Mouse (Mus musculus) midbrain, embryonic 12.5 days (tissue): ENCODE measurements at regions not wholly inside any gene's neighbourhood (a gene's known extent, or its start where the extent isn't known, plus 50 kb on each side); places are given as distances from the start of the nearest gene placed in this dataset.
A peak's percentile ranks its signal among the peaks of the same experiment; 100 is the strongest.

Source experiments
- ATAC-seq: fragments of 200-750 bp; cut with Nextera tagmentation; 2 replicates; pipeline ENCODE4 v1.8.0; 2017; ENCODE audit warnings: low read depth, moderate TSS enrichment, moderate library complexity; ENCODE audit not compliant: low FRiP score
- H3K27ac ChIP-seq: fragments of 300-500 bp; sonication (generic); replicated peaks from 2 replicates; pipeline ENCODE4 v1.5.1; 2016; ENCODE audit warnings: mild to moderate bottlenecking
- H3K27me3 ChIP-seq: fragments of 300-500 bp; sonication (generic); 2 replicates; pipeline ENCODE4 v1.6.1; 2016; ENCODE audit warnings: mild to moderate bottlenecking
- H3K36me3 ChIP-seq: fragments of 300-500 bp; sonication (generic); 2 replicates; pipeline ENCODE4 v1.6.1; 2016
- H3K4me1 ChIP-seq: fragments of 300-500 bp; sonication (generic); 2 replicates; pipeline ENCODE4 v1.6.1; 2016
- H3K4me2 ChIP-seq: fragments of 300-500 bp; sonication (generic); replicated peaks from 2 replicates; pipeline ENCODE4 v1.6.1; 2016; ENCODE audit warnings: mild to moderate bottlenecking, moderate library complexity
- H3K4me3 ChIP-seq: fragments of 300-500 bp; sonication (generic); 2 replicates; pipeline ENCODE4 v1.5.1; 2016; ENCODE audit warnings: mild to moderate bottlenecking
- H3K9ac ChIP-seq: fragments of 300-500 bp; sonication (generic); replicated peaks from 2 replicates; pipeline ENCODE4 v1.6.1; 2016; ENCODE audit warnings: mild to moderate bottlenecking, moderate library complexity
- H3K9me3 ChIP-seq: fragments of 300-500 bp; sonication (generic); 2 replicates; pipeline ENCODE4 v1.6.1; 2016; ENCODE audit warnings: mild to moderate bottlenecking
- WGBS: fragments of 180-500 bp; shearing (Covaris S2); methylation state at CpG from one replicate; pipeline ENCODE4 v1.1.7; 2016; 5-methylcytosine and 5-hydroxymethylcytosine counted together

DNA sequence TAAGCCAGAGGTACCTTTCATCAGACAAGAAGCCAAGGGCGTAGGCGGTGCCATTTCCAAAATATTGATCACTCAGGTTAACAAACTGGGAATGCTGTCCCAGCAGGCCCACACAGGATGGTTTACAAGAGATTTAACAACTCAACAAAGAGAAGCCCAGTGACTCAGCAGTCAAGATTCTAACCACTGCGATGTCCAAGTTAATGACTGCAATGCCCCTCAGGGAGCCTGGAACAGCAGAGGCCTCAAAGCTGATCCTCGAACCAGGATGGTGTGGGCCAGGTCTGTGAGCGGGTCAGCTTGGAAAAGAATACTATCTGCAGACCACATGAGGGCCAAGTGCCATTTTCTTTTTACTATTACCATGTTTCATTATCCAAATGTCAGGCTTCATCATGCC is 108.0 kb upstream of the Klf14 start:
- no peak overlapping the region for H3K9ac ChIP-seq
- H3K4me2 ChIP-seq: no peak overlapping the region
- WGBS: 90% methylated on average over 5 of the region's 5 CpGs
- H3K27ac ChIP-seq: no peak overlapping the region
- no peak overlapping the region for H3K4me3 ChIP-seq
- H3K27me3 ChIP-seq: no peaks in the 10 kb centered on the region
- H3K36me3 ChIP-seq: no peaks in the 10 kb centered on the region
- H3K4me1 ChIP-seq: no peaks in the 10 kb centered on the region
- H3K9me3 ChIP-seq: no peaks in the 10 kb centered on the region
- no peak for ATAC-seq

DNA sequence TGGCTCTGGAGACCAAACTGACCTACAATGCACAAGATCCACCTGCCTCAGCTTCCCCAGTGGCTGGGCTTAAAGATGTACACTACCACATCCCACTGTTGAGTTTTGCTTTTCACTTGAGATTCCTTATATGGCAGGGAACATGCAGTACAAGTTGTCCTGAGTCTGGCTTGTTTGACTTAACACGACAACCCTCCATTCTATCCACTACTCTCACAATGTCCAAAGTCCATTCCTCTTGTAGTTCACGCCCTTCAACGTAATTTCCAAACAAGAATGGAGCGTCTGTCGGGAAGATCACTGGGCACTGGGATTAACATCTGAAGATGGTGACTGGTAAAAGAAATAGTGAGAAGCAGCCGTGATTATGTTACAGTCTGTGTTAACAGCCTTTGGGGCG is 108.6 kb upstream of the Klf14 start:
- H3K4me1 ChIP-seq: no peaks in the 10 kb centered on the region
- H3K9ac ChIP-seq: no peak overlapping the region
- no peaks in the 10 kb centered on the region for H3K36me3 ChIP-seq
- no peak for ATAC-seq
- no peak overlapping the region for H3K27ac ChIP-seq
- no peaks in the 10 kb centered on the region for H3K9me3 ChIP-seq
- 77% methylated on average over 7 of the region's 7 CpGs for WGBS
- no peak overlapping the region for H3K4me2 ChIP-seq
- no peaks in the 10 kb centered on the region for H3K27me3 ChIP-seq
- H3K4me3 ChIP-seq: no peak overlapping the region

- ATAC-seq: no peak
- WGBS: 75% methylated on average over 13 of the region's 13 CpGs
Measured at GRCm38 (mm10) chr6:31069243-31069642, 110.4 kb upstream of the Klf14 start.

DNA sequence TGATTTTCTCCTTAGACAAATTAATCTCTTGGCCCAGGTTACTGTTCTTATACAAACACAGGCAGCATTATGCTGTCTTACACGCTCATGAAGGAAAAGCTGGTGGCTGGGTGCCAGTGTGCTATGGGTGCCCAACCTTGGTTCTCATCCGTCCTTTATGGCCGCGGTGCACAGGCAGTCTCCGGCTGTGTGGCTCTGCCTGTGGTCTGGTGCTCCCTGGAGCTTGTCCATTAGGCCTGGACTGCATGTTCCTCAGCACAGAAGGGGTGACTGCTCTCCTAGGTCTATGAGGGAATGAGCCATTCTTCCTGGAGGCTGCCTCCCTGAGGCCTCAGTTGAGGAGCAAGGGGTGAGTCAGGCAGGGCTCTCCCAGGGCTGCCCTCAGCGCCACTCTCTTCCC is 111.7 kb upstream of the Klf14 start:
- no peak overlapping the region for H3K4me2 ChIP-seq
- no peak for ATAC-seq
- no peak overlapping the region for H3K27ac ChIP-seq
- H3K4me1 ChIP-seq: peaks cover 7% of the 10 kb centered on the region
- WGBS: 90% methylated on average over 6 of the region's 6 CpGs
- H3K9ac ChIP-seq: no peak overlapping the region
- H3K9me3 ChIP-seq: no peaks in the 10 kb centered on the region
- H3K36me3 ChIP-seq: no peaks in the 10 kb centered on the region
- H3K4me3 ChIP-seq: no peak overlapping the region
- peaks cover 3% of the 10 kb centered on the region; the same call in 1 of the 2 replicates for H3K27me3 ChIP-seq

More at GRCm38 (mm10) chr6:31069243-31069642, 110.4 kb upstream of the Klf14 start:
- no peaks in the 10 kb centered on the region for H3K4me1 ChIP-seq
- no peak overlapping the region for H3K27ac ChIP-seq
- no peaks in the 10 kb centered on the region for H3K9me3 ChIP-seq
- H3K4me3 ChIP-seq: no peak overlapping the region
- no peaks in the 10 kb centered on the region for H3K27me3 ChIP-seq
- H3K36me3 ChIP-seq: no peaks in the 10 kb centered on the region
- H3K9ac ChIP-seq: no peak overlapping the region
- H3K4me2 ChIP-seq: no peak overlapping the region

GRCm38 (mm10) chr6:31070966-31071365 is 112.1 kb upstream of the Klf14 start:
- WGBS: 76% methylated on average over 9 of the region's 9 CpGs
- Histone ChIP-seq H3K9ac (no peak overlapping the region), H3K9me3 (no peaks in the 10 kb centered on the region), H3K4me3 (no peak overlapping the region), H3K27me3 (peaks cover 3% of the 10 kb centered on the region; the same call in 1 of the 2 replicates), H3K36me3 (no peaks in the 10 kb centered on the region), H3K4me1 (peaks cover 10% of the 10 kb centered on the region), H3K4me2 (no peak overlapping the region), H3K27ac (no peak overlapping the region)
- no peak for ATAC-seq

GRCm38 (mm10) chr6:31072072-31072471 is 113.2 kb upstream of the Klf14 start:
- no peak overlapping the region for H3K27ac ChIP-seq
- H3K9me3 ChIP-seq: no peaks in the 10 kb centered on the region
- H3K36me3 ChIP-seq: no peaks in the 10 kb centered on the region
- 92% methylated on average over 7 of the region's 7 CpGs for WGBS
- H3K4me2 ChIP-seq: no peak overlapping the region
- peaks cover 3% of the 10 kb centered on the region; the same call in 1 of the 2 replicates for H3K27me3 ChIP-seq
- H3K4me3 ChIP-seq: no peak overlapping the region
- H3K9ac ChIP-seq: no peak overlapping the region
- no peak for ATAC-seq
- peaks cover 13% of the 10 kb centered on the region for H3K4me1 ChIP-seq

DNA sequence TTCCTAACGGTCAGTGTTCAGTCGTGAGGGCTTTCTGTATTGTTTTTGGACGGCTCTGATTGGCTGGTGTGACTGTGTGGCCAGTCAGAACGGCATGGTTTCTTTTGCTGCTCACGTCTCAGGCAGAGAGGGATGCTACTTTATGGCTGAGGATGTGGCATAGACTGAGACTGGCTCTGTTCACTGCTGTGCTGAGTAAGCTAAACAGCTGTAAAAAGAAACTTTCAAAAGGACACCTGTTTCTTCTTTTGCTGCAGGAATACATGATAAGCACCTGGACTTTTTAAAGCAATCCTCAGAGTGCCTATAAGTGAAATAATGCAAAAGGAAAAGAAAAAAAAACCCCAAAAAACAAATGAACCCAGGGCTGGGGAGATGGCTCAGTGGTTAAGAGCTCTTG is 113.7 kb upstream of the Klf14 start:
- H3K27me3 ChIP-seq: peaks cover 3% of the 10 kb centered on the region; the same call in 1 of the 2 replicates
- H3K27ac ChIP-seq: no peak overlapping the region
- H3K36me3 ChIP-seq: no peaks in the 10 kb centered on the region
- no peak overlapping the region for H3K9ac ChIP-seq
- no peak overlapping the region for H3K4me2 ChIP-seq
- H3K4me3 ChIP-seq: no peak overlapping the region
- 45% methylated on average over 5 of the region's 5 CpGs for WGBS
- H3K4me1 ChIP-seq: peaks cover 13% of the 10 kb centered on the region
- no peaks in the 10 kb centered on the region for H3K9me3 ChIP-seq
- no peak for ATAC-seq

DNA sequence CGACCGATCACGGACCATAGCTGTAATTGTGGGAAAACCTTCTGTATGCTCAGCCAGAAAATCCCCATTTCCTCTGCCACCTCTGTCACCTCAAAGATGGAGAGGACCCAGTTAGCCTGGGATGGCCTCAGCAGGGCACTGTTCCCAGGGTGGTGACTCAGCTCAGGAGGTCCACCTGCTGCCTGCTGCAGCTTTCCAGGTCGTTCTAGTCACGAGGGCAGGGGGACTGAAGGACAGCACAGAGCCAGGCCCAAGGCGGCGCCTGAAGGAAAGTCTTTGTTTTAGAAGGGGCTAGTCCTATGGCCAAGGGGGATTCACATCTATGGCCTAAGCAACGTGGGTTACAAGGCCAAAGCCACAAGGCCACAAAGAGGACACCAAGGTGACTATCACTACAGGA is 114.5 kb upstream of the Klf14 start:
- no peak for ATAC-seq
- Histone ChIP-seq H3K4me2 (no peak overlapping the region), H3K9me3 (no peaks in the 10 kb centered on the region), H3K4me3 (no peak overlapping the region), H3K9ac (no peak overlapping the region), H3K36me3 (no peaks in the 10 kb centered on the region), H3K4me1 (peaks cover 13% of the 10 kb centered on the region), H3K27me3 (peaks cover 3% of the 10 kb centered on the region; the same call in 1 of the 2 replicates), H3K27ac (no peak overlapping the region)
- 84% methylated on average over 8 of the region's 8 CpGs for WGBS

DNA sequence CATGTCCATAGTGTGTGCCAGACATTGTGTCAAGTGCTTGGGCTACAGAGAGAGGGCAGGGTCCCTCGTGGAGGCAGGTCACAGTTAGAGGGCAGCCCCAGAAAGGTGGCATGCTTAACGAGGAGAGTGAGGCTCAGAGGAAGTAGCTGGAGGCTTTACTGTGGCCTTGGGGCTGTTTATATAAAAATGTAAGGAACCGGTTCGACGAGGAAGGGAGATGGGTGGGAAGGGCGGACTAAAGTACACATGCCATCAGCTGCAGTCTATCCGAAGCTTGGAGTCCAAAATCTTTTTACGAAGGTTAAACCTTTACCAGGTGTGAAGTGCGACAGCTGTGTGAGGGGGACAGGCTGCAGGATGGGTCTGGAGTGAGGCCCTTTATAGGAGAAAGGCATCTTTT is 115.5 kb upstream of the Klf14 start:
- Histone ChIP-seq H3K27me3 (peaks cover 3% of the 10 kb centered on the region; the same call in 1 of the 2 replicates), H3K9ac (no peak overlapping the region), H3K27ac (no peak overlapping the region), H3K4me1 (peaks cover 13% of the 10 kb centered on the region), H3K36me3 (no peaks in the 10 kb centered on the region), H3K9me3 (no peaks in the 10 kb centered on the region), H3K4me3 (no peak overlapping the region), H3K4me2 (no peak overlapping the region)
- WGBS: 62% methylated on average over 9 of the region's 9 CpGs
- no peak for ATAC-seq

DNA sequence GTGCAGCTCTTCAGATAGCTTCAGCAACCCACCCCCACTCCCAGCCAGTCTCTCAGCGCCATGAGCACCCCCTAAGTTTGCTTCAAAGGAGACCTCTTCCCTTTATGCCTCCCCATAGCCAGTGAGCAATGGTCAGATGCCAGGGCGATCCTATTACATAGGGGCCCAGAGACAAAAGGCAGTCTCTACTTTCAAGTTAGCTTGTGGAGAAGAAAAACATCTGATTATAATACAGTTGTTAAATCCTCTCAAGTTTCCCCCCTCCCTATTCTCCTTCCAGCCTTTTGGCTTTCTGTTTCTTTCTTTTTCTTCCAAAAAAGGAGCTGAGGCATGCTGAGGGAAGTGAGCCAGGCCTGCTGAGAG is 116.3 kb upstream of the Klf14 start:
- peaks cover 3% of the 10 kb centered on the region; the same call in 1 of the 2 replicates for H3K27me3 ChIP-seq
- WGBS: 31% methylated on average over 2 of the region's 2 CpGs
- ATAC-seq: no peak

GRCm38 (mm10) chr6:31075572-31076477 is 116.9 kb upstream of the Klf14 start:
- 20% methylated on average over 13 of the region's 13 CpGs for WGBS
- H3K27ac ChIP-seq: no peak overlapping the region
- no peak overlapping the region for H3K4me2 ChIP-seq
- H3K4me3 ChIP-seq: no peak overlapping the region
- ATAC-seq: peak; percentile 78
- no peaks in the 10 kb centered on the region for H3K9me3 ChIP-seq
- H3K27me3 ChIP-seq: peaks cover 3% of the 10 kb centered on the region; the same call in 1 of the 2 replicates
- H3K4me1 ChIP-seq: peaks cover 13% of the 10 kb centered on the region
- H3K9ac ChIP-seq: no peak overlapping the region
- no peaks in the 10 kb centered on the region for H3K36me3 ChIP-seq

More for the DNA sequence above, 116.3 kb upstream of the Klf14 start:
- Histone ChIP-seq H3K4me2 (no peak overlapping the region), H3K9me3 (no peaks in the 10 kb centered on the region), H3K4me3 (no peak overlapping the region), H3K36me3 (no peaks in the 10 kb centered on the region), H3K27ac (no peak overlapping the region), H3K4me1 (peaks cover 13% of the 10 kb centered on the region), H3K9ac (no peak overlapping the region)

DNA sequence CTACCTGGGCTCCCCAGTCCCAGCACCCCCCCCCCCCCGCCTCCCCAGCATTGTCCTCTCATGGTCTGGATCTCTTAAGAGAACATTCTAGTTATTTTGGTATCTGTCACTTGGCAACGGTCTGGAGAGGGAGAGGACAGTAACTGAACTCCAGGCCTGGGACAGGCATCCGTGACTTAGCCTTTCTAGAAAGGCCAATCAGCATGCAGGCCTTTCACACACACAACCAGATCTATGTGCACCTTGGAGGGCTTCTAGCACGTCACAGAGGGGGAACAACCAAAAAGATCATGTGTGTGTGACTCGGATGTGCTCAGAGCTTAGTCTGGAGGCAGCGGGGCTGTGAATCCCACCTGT is 117.6 kb upstream of the Klf14 start:
- Histone ChIP-seq H3K36me3 (no peaks in the 10 kb centered on the region), H3K27ac (no peak overlapping the region), H3K27me3 (peaks cover 3% of the 10 kb centered on the region; the same call in 1 of the 2 replicates)

More for the DNA sequence above, 117.6 kb upstream of the Klf14 start:
- no peak overlapping the region for H3K4me3 ChIP-seq
- no peak overlapping the region for H3K9ac ChIP-seq
- peaks cover 13% of the 10 kb centered on the region for H3K4me1 ChIP-seq
- ATAC-seq: no peak
- WGBS: 79% methylated on average over 6 of the region's 6 CpGs
- H3K9me3 ChIP-seq: no peaks in the 10 kb centered on the region
- H3K4me2 ChIP-seq: no peak overlapping the region
